Mouse (Mus musculus): ENCODE measurements at regions not wholly inside any gene's neighbourhood (a gene's known extent, or its start where the extent isn't known, plus 50 kb on each side); places are given as distances from the start of the nearest gene placed in this dataset.

DNA sequence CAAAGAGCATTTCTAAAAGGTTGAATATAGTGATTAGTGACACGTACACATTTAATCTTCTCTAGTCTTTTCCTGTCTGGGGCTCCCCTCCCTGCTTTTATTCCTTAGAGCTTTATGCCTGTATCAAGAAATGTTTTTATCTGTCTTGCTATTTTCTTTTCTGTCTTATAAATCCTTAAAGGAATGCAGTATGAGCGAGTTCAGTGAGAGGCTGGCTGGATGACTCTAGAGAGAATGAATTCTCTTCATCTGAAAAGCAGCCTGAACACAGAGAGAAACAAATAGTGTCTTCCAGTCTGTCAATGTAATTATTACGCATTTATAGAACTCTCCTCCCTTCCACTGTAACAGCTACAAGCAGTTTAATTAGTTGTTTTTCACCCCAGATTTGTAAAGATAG is 417.9 kb downstream of the Brinp1 start:
- Histone ChIP-seq H3K4me3 (no peak overlapping the region), H3K4me1 (no peaks in the 10 kb centered on the region), H3K4me2 (replicated peaks) (no peak overlapping the region), H3K36me3 (no peaks in the 10 kb centered on the region), H3K9ac (replicated peaks) (no peak overlapping the region), H3K9me3 (no peaks in the 10 kb centered on the region), H3K27ac (replicated peaks) (no peak overlapping the region), H3K27me3 (no peaks in the 10 kb centered on the region)
- no peak for ATAC-seq (replicated peaks)
- 26% methylated on average over 3 of the region's 3 CpGs for WGBS

DNA sequence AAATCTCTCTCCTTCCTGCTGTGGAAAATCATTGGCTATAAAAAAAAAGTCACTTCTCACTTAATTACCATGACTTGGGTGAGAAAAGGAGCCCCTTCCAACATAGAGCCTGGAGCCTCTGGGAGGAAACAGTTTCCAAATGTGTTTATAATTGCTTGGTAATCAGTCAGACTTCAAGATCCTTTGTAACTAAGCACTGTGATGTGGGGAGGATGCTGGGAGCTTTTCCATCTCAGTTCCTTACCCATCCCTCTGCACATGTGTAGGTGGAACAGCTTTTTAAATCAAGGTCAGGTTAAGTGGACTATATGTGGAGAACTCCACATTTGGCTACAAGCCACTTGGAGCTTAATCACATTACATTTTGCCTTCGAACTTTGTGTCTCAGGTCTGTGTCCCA is 418.4 kb downstream of the Brinp1 start:
- peak; percentile 55 for ATAC-seq (replicated peaks)

DNA sequence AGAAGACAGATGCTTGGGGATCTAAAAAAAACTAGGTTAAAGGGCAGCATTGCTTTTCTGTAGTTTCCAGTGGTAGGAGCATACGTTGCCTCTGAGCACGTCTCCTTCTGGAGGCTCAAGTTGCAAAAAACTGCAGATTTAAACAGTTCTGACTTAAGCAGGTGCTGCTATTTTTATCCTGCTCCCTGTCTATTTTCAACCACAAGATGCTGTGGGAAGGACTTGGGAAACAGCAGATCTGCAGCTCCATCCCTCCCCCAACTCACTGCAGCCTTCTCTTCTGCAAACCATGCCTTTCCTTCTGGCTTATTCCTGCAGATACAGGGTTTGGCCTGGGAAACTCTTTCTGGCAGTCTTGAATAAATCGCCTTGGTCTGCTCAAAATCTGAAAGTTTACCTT is 422.1 kb downstream of the Brinp1 start:
- Histone ChIP-seq H3K9ac (replicated peaks) (no peak overlapping the region), H3K27ac (replicated peaks) (no peak overlapping the region), H3K36me3 (no peaks in the 10 kb centered on the region), H3K4me2 (replicated peaks) (no peak overlapping the region), H3K4me1 (no peaks in the 10 kb centered on the region), H3K4me3 (no peak overlapping the region), H3K9me3 (no peaks in the 10 kb centered on the region), H3K27me3 (no peaks in the 10 kb centered on the region)
- 87% methylated on average over 3 of the region's 3 CpGs for WGBS
- no peak for ATAC-seq (replicated peaks)

More for the DNA sequence above, 418.4 kb downstream of the Brinp1 start:
- Histone ChIP-seq H3K9me3 (no peaks in the 10 kb centered on the region), H3K27ac (replicated peaks) (no peak overlapping the region), H3K4me2 (replicated peaks) (no peak overlapping the region), H3K27me3 (no peaks in the 10 kb centered on the region), H3K9ac (replicated peaks) (no peak overlapping the region), H3K4me1 (no peaks in the 10 kb centered on the region), H3K36me3 (no peaks in the 10 kb centered on the region), H3K4me3 (no peak overlapping the region)
- WGBS: 9% methylated on average over 1 of the region's 1 CpGs

DNA sequence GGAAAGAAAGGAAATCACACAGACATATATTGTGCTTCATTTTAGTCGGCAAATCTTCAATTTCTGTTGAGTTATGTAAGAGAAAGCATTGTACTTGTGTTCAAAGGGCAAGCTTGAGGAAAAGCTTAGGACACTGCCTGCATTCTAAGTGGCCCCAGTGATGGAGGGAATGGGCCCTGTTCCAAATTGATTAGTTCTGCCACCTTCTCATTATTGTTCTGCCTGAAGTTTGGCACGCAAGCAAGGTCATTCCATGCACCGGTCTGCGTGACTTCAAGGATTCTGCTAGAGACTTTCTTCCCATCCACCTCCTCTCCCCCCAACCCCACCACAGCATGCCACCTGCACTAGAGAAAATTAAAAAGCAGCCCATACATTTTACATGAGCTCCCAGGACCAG is 466.2 kb downstream of the Brinp1 start:
- 58% methylated on average over 4 of the region's 4 CpGs for WGBS
- Histone ChIP-seq H3K4me1 (no peaks in the 10 kb centered on the region), H3K27ac (replicated peaks) (no peak overlapping the region), H3K27me3 (no peaks in the 10 kb centered on the region), H3K4me2 (replicated peaks) (no peak overlapping the region), H3K9ac (replicated peaks) (no peak overlapping the region), H3K36me3 (no peaks in the 10 kb centered on the region), H3K9me3 (no peaks in the 10 kb centered on the region), H3K4me3 (no peak overlapping the region)
- ATAC-seq (replicated peaks): no peak

DNA sequence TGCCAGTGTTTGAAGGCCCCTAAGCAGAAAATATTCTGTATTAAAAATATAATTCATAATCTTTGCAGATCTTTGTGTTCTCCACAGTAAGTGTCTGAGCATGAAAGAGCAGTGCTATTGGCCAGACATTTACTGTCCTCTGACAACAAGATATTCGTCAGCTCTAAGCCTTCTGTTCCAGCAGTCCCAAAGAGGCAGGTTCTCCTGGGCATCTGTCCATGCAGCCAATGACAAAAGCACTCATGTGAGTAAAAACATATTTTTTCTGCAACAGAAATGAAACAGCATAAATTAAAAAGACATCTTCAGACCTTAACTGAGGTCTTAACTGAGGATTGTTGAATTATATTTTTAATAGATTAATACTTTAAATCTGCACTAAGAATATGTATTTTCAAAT is 467.3 kb downstream of the Brinp1 start:
- WGBS: 76% methylated on average over 1 of the region's 1 CpGs

DNA sequence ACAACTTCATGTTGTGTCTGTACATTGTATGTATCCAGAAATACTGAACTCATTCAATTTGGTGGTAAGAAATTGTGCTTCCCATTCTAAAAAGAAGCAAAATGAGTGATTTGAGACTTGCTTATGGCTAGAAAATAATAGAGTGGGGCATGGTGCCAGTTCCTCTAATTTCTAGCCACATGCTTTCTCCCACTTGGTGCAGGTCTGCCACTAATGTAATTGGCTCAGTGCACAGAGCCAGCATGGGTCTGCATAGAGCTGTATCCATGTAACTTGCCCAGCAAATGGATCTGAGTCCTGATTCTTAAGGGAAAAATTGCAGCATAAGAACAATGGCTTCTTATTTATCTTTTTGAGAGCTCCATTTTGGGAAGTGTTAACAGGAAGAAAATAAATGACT is 492.4 kb downstream of the Brinp1 start:
- peak; percentile 80 for ATAC-seq (replicated peaks)
- no peaks in the 10 kb centered on the region for H3K9me3 ChIP-seq
- H3K27ac ChIP-seq (replicated peaks): no peak overlapping the region
- H3K27me3 ChIP-seq: no peaks in the 10 kb centered on the region
- no peak overlapping the region for H3K4me2 ChIP-seq (replicated peaks)
- no peaks in the 10 kb centered on the region for H3K4me1 ChIP-seq
- H3K4me3 ChIP-seq: no peak overlapping the region
- H3K9ac ChIP-seq (replicated peaks): no peak overlapping the region
- no peaks in the 10 kb centered on the region for H3K36me3 ChIP-seq

More for the DNA sequence above, 467.3 kb downstream of the Brinp1 start:
- no peak overlapping the region for H3K27ac ChIP-seq (replicated peaks)
- no peaks in the 10 kb centered on the region for H3K4me1 ChIP-seq
- H3K9me3 ChIP-seq: no peaks in the 10 kb centered on the region
- no peak overlapping the region for H3K9ac ChIP-seq (replicated peaks)
- ATAC-seq (replicated peaks): no peak
- no peaks in the 10 kb centered on the region for H3K27me3 ChIP-seq
- H3K4me2 ChIP-seq (replicated peaks): no peak overlapping the region
- no peaks in the 10 kb centered on the region for H3K36me3 ChIP-seq
- no peak overlapping the region for H3K4me3 ChIP-seq

DNA sequence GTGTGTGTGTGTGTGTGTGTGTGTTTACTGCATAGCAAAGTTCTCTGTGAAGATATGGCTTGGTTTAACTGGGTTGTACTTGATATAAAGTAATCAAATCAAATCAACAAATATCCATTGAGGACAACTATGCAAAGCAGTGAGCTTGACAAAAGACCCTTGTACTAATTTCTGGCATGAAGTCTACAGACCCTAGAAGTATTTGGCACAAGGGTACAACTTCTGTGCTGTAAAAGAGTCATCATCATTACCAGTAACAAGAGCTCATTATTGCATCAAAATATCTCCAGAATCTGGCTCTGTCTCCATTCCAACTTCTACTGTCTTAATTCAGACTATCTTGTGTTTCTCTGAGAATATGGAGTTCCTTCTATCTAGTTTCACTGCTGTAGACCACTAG is 538.2 kb downstream of the Brinp1 start:
- H3K4me1 ChIP-seq: no peaks in the 10 kb centered on the region
- H3K27me3 ChIP-seq: no peaks in the 10 kb centered on the region
- no peak overlapping the region for H3K27ac ChIP-seq (replicated peaks)
- H3K4me3 ChIP-seq: no peak overlapping the region
- no peak overlapping the region for H3K4me2 ChIP-seq (replicated peaks)
- no peaks in the 10 kb centered on the region for H3K36me3 ChIP-seq
- H3K9me3 ChIP-seq: no peaks in the 10 kb centered on the region
- no peak for ATAC-seq (replicated peaks)
- no peak overlapping the region for H3K9ac ChIP-seq (replicated peaks)

DNA sequence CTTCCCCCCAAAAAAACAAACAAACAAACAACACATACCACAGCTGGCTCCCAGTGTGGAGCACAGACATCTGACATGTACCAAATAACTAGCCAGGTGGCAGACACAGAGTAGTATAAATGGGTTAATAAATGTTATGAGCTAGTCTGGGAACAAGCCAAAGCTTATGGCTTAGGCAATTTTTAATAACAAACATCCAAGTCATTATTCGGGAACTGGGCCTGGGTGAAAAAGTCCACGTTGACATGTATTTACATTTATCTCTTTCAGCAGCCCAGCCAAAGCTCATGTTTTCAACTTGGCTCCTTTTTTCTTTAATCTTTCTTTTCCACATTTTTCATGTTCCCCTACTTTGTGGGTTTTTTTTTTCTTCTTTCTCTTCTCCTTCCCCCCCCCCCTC is 543.4 kb downstream of the Brinp1 start:
- H3K27ac ChIP-seq (replicated peaks): no peak overlapping the region
- WGBS: 91% methylated on average over 2 of the region's 2 CpGs
- H3K4me3 ChIP-seq: no peak overlapping the region
- no peaks in the 10 kb centered on the region for H3K27me3 ChIP-seq
- H3K4me2 ChIP-seq (replicated peaks): no peak overlapping the region
- no peak overlapping the region for H3K9ac ChIP-seq (replicated peaks)
- no peaks in the 10 kb centered on the region for H3K4me1 ChIP-seq
- H3K36me3 ChIP-seq: no peaks in the 10 kb centered on the region
- ATAC-seq (replicated peaks): no peak
- H3K9me3 ChIP-seq: no peaks in the 10 kb centered on the region

DNA sequence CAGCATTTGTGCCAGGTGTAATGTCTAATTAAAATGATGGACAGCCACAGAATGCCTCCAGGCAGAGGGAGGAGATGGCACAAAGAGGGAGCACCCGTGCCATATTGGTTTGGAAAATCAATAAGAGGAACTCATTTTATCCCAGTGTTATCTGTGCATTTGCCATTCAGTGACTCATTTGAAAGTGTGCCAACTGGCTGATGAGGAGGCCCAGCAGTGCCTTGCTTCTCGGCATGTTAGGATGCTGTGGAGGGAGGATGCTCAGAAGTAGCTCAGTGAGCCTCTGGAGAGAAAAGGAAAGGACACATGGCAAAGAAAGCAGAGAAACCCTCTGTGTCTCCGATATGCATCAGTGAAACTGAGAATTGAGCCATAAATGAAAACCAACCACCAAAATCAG is 549.8 kb downstream of the Brinp1 start:
- Histone ChIP-seq H3K9ac (replicated peaks) (no peak overlapping the region), H3K27me3 (no peaks in the 10 kb centered on the region), H3K9me3 (no peaks in the 10 kb centered on the region), H3K4me1 (no peaks in the 10 kb centered on the region), H3K4me3 (no peak overlapping the region), H3K4me2 (replicated peaks) (no peak overlapping the region), H3K36me3 (no peaks in the 10 kb centered on the region), H3K27ac (replicated peaks) (no peak overlapping the region)
- no peak for ATAC-seq (replicated peaks)
- WGBS: 51% methylated on average over 3 of the region's 3 CpGs

DNA sequence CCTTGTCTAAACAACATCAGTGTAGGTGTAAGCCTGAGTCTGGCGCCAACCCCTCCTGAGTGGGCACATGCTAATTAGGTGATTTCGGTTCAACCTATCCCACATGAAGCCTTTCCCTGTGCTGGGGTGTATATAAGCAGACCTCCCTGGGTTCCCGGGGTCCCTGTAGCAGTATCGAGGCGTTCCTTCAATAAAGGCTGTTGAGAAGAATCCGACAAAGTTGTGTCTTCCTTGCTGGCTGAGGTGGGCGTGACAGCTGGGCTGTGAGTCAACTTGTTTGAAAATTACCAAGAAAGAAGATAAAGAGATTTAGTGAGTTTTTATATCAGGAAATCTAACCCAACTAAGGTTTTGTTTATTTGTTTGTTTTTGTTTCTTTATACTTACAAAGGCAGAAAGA is 567.1 kb downstream of the Brinp1 start:
- Histone ChIP-seq H3K27ac (replicated peaks) (no peak overlapping the region), H3K36me3 (no peaks in the 10 kb centered on the region), H3K27me3 (no peaks in the 10 kb centered on the region), H3K9me3 (no peaks in the 10 kb centered on the region), H3K4me2 (replicated peaks) (no peak overlapping the region), H3K4me1 (no peaks in the 10 kb centered on the region), H3K9ac (replicated peaks) (no peak overlapping the region), H3K4me3 (no peak overlapping the region)
- ATAC-seq (replicated peaks): no peak
- 91% methylated on average over 7 of the region's 7 CpGs for WGBS

DNA sequence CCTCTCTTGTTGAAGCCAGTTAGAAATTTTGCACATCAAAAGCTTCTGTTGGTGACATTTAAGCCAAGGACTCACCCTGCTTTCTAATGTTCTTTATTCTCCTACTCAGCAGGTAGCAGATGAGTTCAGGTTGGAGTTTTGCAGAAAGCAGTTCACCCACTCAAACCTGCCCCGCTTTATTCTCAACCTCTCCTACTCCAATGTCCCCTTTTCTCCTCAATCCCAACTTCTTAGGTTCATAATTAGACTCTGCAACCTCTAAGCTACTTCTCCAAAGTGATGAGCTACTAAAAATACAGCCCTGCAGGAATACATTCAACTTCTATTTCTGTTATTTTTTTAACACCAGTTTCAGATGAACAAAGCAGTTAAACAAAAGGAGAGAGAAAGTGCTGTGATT is 572.2 kb downstream of the Brinp1 start:
- no peak overlapping the region for H3K9ac ChIP-seq (replicated peaks)
- WGBS: 53% methylated on average over 1 of the region's 1 CpGs
- H3K36me3 ChIP-seq: no peaks in the 10 kb centered on the region
- no peaks in the 10 kb centered on the region for H3K4me1 ChIP-seq
- no peak overlapping the region for H3K4me2 ChIP-seq (replicated peaks)
- no peaks in the 10 kb centered on the region for H3K9me3 ChIP-seq
- no peak for ATAC-seq (replicated peaks)
- no peak overlapping the region for H3K4me3 ChIP-seq
- no peaks in the 10 kb centered on the region for H3K27me3 ChIP-seq
- H3K27ac ChIP-seq (replicated peaks): no peak overlapping the region

DNA sequence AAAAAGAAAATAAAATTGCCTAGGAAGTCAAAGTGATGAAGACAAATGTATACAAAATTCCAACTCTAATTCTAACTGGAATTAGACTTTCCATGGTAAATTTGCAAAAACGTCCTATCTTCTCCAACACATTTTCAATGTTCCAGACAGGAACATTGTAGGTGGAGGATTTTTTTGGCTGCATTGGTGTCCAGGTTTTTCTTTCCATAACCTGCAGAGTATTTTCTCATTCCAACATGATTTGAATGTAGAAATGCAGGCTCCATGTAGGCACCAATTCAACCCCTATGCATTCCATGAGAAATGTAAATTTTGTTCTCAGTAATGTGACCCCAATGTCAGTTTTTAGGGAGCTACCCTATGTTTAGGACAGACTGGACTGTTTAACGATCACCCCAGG is 586.2 kb downstream of the Brinp1 start:
- ATAC-seq (replicated peaks): no peak
- H3K4me2 ChIP-seq (replicated peaks): no peak overlapping the region
- H3K9me3 ChIP-seq: no peaks in the 10 kb centered on the region
- H3K4me1 ChIP-seq: no peaks in the 10 kb centered on the region
- 89% methylated on average over 2 of the region's 2 CpGs for WGBS
- no peaks in the 10 kb centered on the region for H3K27me3 ChIP-seq
- no peaks in the 10 kb centered on the region for H3K36me3 ChIP-seq
- no peak overlapping the region for H3K4me3 ChIP-seq
- no peak overlapping the region for H3K9ac ChIP-seq (replicated peaks)
- H3K27ac ChIP-seq (replicated peaks): no peak overlapping the region

DNA sequence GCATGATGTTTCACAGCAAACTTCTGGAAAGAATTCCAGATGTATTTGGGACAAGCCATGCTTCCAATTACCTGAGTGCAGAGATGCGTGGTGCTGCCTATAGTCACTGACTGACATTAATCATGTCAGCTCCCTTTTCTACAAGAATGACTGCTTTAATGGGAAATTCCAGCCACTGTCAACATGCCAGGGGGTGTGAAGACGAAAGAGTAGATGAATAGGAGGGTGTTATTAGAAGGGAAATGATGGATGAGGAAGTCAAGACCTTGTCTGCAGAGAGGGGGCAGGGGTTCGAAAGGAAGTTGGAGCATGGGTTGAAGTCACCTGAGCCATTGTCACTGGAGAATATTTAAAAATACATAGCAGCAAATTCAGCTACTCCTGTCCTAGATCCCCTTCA is 634.6 kb downstream of the Brinp1 start:
- WGBS: 65% methylated on average over 3 of the region's 3 CpGs
- no peak for ATAC-seq (replicated peaks)

DNA sequence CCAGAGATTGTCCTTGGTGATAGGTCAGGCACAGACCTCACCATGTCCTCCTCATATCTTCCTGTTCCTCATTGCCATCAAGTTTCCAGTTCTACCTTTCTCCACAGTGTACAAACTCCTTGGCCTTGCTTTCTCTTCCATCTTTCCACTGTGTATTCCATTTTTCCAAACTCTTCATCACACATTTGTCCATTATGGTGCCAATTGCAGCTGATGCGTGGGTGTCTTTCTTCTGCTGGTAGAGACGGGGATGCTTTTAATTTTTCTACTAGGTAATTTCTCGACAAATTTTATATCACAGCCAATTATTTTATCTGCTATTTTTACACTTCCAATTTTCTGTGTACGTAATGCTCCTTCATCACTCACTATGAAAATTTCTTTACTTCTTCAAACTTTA is 641.4 kb downstream of the Brinp1 start:
- Histone ChIP-seq H3K4me3 (no peak overlapping the region), H3K9me3 (no peaks in the 10 kb centered on the region), H3K27ac (replicated peaks) (no peak overlapping the region), H3K36me3 (no peaks in the 10 kb centered on the region), H3K4me1 (no peaks in the 10 kb centered on the region), H3K4me2 (replicated peaks) (no peak overlapping the region), H3K9ac (replicated peaks) (no peak overlapping the region), H3K27me3 (no peaks in the 10 kb centered on the region)
- WGBS: 94% methylated on average over 4 of the region's 4 CpGs
- ATAC-seq (replicated peaks): no peak

More for the DNA sequence above, 634.6 kb downstream of the Brinp1 start:
- Histone ChIP-seq H3K27me3 (no peaks in the 10 kb centered on the region), H3K9ac (replicated peaks) (no peak overlapping the region), H3K4me1 (no peaks in the 10 kb centered on the region), H3K36me3 (no peaks in the 10 kb centered on the region), H3K4me3 (no peak overlapping the region), H3K4me2 (replicated peaks) (no peak overlapping the region), H3K27ac (replicated peaks) (no peak overlapping the region), H3K9me3 (no peaks in the 10 kb centered on the region)
